Mouse (Mus musculus): ENCODE results near the gene Setx. TPM values are rescaled to one million over a fixed set of nuclear protein-coding genes. Genes with fewer than 3 reads are reported as not detected.
"Not testable (repeated sequence)": the region's sequence is repeated elsewhere in the genome, so short reads cannot be mapped to it uniquely, and the experiment has no call there.

The Setx gene
- total and polyA plus RNA-seq, 3 experiments = 13.1 to 23.8 (median 22.5) TPM

DNA sequence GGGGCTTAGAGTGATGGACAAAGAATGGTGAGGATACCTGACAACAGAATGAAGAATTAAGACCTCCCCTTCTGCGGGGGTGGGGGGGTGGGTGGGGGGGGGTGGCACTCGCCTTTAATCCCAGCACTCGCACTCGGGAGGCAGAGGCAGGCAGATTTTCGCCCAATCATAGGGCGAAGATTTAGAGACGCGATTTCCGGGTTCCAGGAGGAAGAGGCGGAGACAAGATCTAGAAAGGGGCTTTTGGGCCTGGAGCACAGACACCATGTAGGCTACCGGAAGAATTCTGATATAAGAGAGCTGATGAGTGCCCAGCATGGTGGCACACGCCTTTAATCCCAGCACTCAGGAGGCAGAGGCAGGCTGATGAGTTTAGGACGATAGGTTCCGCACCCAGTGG lies 24.3 kb upstream of the Setx start:
- Histone ChIP-seq H3K79me2 (ENCODE audit: control insufficient read depth, insufficient read depth, low read length, poor library complexity) (no peaks in the 10 kb centered on the region), H3K27me3 (ENCODE audit: control insufficient read depth in 1 of 2, insufficient read depth in 2 of 2, low read length in 2 of 2) (no peaks in the 10 kb centered on the region; a peak in 1 of 4 replicates), H3K9me3 (replicated peaks; ENCODE audit: insufficient read depth, low read length) (no peaks in the 10 kb centered on the region), H3K9ac (ENCODE audit: control insufficient read depth, low read depth, low read length, poor library complexity, severe bottlenecking) (no peak overlapping the region), H3K27ac (ENCODE audit: control insufficient read depth, low read depth, low read length) (no peak overlapping the region), H3K36me3 (ENCODE audit: control insufficient read depth in 1 of 2, insufficient read depth in 2 of 2, low read length in 2 of 2) (no peaks in the 10 kb centered on the region), H3K4me3 (ENCODE audit: control insufficient read depth in 1 of 2, insufficient read depth in 1 of 2, low read depth in 2 of 2, low read length in 2 of 2) (no peak overlapping the region), H3K4me1 (ENCODE audit: control insufficient read depth in 1 of 2, insufficient read depth in 2 of 2, low read length in 2 of 2) (peaks cover 0 to 8% of the 10 kb centered on the region in 2 experiments; a peak in 3 of 4 replicates)
- no peak for DNase-seq (ENCODE audit: low read depth, low spot score)
- TF ChIP-seq MEF2A (IDR thresholded peaks at IDR 0.05; ENCODE audit: extremely low read depth, insufficient replicate concordance, low read depth, low read length, poor library complexity, severe bottlenecking) = no peak
- TF ChIP-seq KAT2A (conservative IDR thresholded peaks at IDR 0.05; ENCODE audit: low read depth, low read length) = no peak
- no peak for TF ChIP-seq MAX (IDR thresholded peaks at IDR 0.05; ENCODE audit: low read length)
- TF ChIP-seq RCOR1 (IDR thresholded peaks at IDR 0.05; ENCODE audit: low read depth, low read length) = no peak
- no peak for TF ChIP-seq RAD21 (IDR thresholded peaks at IDR 0.05; ENCODE audit: low read depth, low read length)
- TF ChIP-seq MYB (IDR thresholded peaks at IDR 0.05; ENCODE audit: low read depth, low read length) = no peak
- no peak for TF ChIP-seq POLR2AphosphoS5 (IDR thresholded peaks at IDR 0.05; ENCODE audit: borderline replicate concordance, low read depth, low read length)
- TF ChIP-seq MYC (IDR thresholded peaks at IDR 0.05; ENCODE audit: low read depth, low read length) = no peak

DNA sequence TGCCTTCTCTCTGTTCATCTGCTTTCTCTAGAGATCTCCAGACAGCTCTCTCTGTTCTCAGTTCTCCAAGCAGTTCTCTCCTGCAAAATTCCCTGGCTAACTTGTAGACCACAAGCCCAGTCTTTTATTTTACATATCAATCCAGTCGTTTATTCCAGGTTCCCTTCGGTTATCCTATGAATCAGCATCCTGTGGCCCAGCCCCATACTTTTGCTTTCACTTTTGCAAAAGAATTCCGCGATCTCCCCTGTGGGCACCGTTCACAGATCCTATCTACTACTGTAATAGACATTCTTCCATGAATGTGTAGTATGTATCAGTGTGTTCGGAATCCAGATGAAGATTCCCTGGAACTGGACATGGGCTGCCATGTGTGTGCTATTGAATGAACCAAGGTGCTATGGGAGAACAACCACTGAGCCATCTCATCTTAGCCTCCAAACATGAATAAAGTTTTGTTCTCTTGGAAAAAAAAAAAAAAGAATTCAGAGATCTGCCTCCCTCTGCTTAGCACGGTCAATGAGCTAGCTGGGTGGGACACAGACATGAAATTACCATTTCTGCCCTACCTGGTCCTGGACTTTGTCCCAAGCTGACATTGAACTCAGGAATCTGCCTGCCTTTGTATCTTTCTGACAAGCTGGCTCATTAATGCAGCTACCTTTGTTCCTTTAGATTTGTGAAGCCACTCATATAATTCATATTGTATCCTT lies 23.0 kb upstream of the Setx start:
- H3K4me3 ChIP-seq (ENCODE audit: control insufficient read depth in 1 of 2, insufficient read depth in 1 of 2, low read depth in 2 of 2, low read length in 2 of 2) = peak overlapping the region; percentile 46 to 66
- no peak overlapping the region for H3K27ac ChIP-seq (ENCODE audit: control insufficient read depth, low read depth, low read length)
- no peak for TF ChIP-seq HCFC1 (IDR thresholded peaks at IDR 0.05; ENCODE audit: low read depth, low read length)
- TF ChIP-seq ZNF384 (IDR thresholded peaks at IDR 0.05; ENCODE audit: low read depth, low read length) = peak; percentile 74
- H3K27me3 ChIP-seq (ENCODE audit: control insufficient read depth in 1 of 2, insufficient read depth in 2 of 2, low read length in 2 of 2) = no peaks in the 10 kb centered on the region; a peak in 1 of 4 replicates
- DNase-seq (ENCODE audit: low read depth, low spot score) = no peak
- H3K79me2 ChIP-seq (ENCODE audit: control insufficient read depth, insufficient read depth, low read length, poor library complexity) = no peaks in the 10 kb centered on the region
- H3K9me3 ChIP-seq (replicated peaks; ENCODE audit: insufficient read depth, low read length) = no peaks in the 10 kb centered on the region
- H3K9ac ChIP-seq (ENCODE audit: control insufficient read depth, low read depth, low read length, poor library complexity, severe bottlenecking) = peak overlapping the region; percentile 6
- H3K36me3 ChIP-seq (ENCODE audit: control insufficient read depth in 1 of 2, insufficient read depth in 2 of 2, low read length in 2 of 2) = no peaks in the 10 kb centered on the region
- H3K4me1 ChIP-seq (ENCODE audit: control insufficient read depth in 1 of 2, insufficient read depth in 2 of 2, low read length in 2 of 2) = peaks cover 0 to 8% of the 10 kb centered on the region in 2 experiments; a peak in 3 of 4 replicates

DNA sequence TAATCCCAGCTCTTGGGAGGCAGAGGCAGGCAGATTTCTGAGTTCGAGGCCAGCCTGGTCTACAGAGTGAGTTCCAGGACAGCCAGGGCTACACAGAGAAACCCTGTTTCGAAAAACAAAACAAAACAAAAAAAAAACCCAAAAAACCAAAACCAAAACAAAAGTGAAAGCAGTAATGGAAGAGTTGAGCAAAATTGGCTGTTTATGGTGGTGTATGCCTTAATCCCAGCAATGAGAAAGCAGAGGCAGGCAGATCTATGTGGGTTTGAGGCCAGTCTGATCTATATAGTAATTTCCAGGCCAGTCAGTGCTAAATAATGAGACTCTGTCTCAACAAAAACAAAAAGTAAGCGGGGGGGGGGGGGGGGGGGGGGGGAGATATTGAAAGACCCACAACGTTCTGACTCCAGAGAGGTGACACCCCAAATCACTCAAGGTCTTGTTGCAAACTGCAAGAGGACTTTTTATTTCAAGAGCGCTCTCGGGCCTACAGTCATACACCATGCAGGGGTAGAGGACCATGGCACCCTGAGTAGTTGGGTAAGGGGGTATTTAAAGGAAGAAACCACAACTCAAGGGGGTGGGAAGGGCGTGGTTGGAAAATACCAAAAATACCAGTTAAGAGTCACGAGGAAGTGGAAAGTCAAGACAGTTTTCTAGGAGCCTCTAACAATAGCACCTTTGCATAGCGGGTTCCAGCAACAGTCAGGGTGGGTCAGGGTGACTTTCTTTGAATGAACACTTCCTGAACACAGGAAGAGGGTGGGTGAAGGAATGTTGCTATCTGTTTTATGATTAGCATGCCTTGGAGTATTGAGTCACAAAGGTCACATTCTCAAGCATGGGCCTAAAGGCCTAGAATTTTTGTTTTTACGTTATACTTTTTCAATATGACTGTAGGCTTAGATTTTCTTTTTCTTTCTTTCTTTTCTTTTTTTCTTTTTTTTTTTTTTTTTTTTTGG lies 21.3 kb upstream of the Setx start:
- not testable (repeated sequence) for H3K9ac ChIP-seq (ENCODE audit: control insufficient read depth, low read depth, low read length, poor library complexity, severe bottlenecking); H3K4me1 ChIP-seq (ENCODE audit: control insufficient read depth in 1 of 2, insufficient read depth in 2 of 2, low read length in 2 of 2); H3K4me3 ChIP-seq (ENCODE audit: control insufficient read depth in 1 of 2, insufficient read depth in 1 of 2, low read depth in 2 of 2, low read length in 2 of 2); H3K27ac ChIP-seq (ENCODE audit: control insufficient read depth, low read depth, low read length); H3K36me3 ChIP-seq (ENCODE audit: control insufficient read depth in 1 of 2, insufficient read depth in 2 of 2, low read length in 2 of 2); H3K79me2 ChIP-seq (ENCODE audit: control insufficient read depth, insufficient read depth, low read length, poor library complexity); DNase-seq (ENCODE audit: low read depth, low spot score); H3K27me3 ChIP-seq (ENCODE audit: control insufficient read depth in 1 of 2, insufficient read depth in 2 of 2, low read length in 2 of 2); H3K9me3 ChIP-seq (replicated peaks; ENCODE audit: insufficient read depth, low read length)
